Mouse (Mus musculus) limb, embryonic 14.5 days (tissue): ENCODE measurements around the gene Sertad2. TPM values are rescaled to one million over a fixed set of nuclear protein-coding genes. Genes with fewer than 3 reads are reported as not detected.

ENCODE experiments used
- ATAC-seq: fragments of 200-750 bp; cut with Nextera tagmentation; 2 replicates; pipeline ENCODE4 v1.8.0; 2017; ENCODE audit warnings: low read depth, moderate number of reproducible peaks, moderate TSS enrichment; ENCODE audit not compliant: low FRiP score
- DNase-seq: peaks from one replicate; pipeline ENCODE4 v3.0.0-alpha.2; 2015; ENCODE audit warnings: low spot score
- H3K27ac ChIP-seq: fragments of 300-500 bp; sonication (generic); replicated peaks from 2 replicates; pipeline ENCODE4 v1.5.1; 2014; ENCODE audit warnings: low read depth, mild to moderate bottlenecking, low read length, moderate library complexity, mixed read lengths
- H3K27me3 ChIP-seq: fragments of 300-500 bp; sonication (generic); 2 replicates; pipeline ENCODE4 v1.6.1; 2014; ENCODE audit warnings: low read length, mixed read lengths; ENCODE audit not compliant: control insufficient read depth, insufficient read depth
- H3K36me3 ChIP-seq: fragments of 300-500 bp; sonication (generic); 2 replicates; pipeline ENCODE4 v1.6.1; 2014; ENCODE audit warnings: mild to moderate bottlenecking, low read length, moderate library complexity, mixed read lengths; ENCODE audit not compliant: control insufficient read depth, insufficient read depth
- H3K4me1 ChIP-seq: fragments of 300-500 bp; sonication (generic); 2 replicates; pipeline ENCODE4 v1.6.1; 2014; ENCODE audit warnings: antibody characterized with exemption, low read length, mixed read lengths; ENCODE audit not compliant: control insufficient read depth, insufficient read depth
- H3K4me2 ChIP-seq: fragments of 300-500 bp; sonication (generic); replicated peaks from 2 replicates; pipeline ENCODE4 v1.6.1; 2014; ENCODE audit warnings: low read depth, mild to moderate bottlenecking, low read length, moderate library complexity; ENCODE audit not compliant: severe bottlenecking
- H3K4me3 ChIP-seq: fragments of 300-500 bp; sonication (generic); replicated peaks from 2 replicates; pipeline ENCODE4 v1.5.1; 2014; ENCODE audit warnings: low read length
- H3K9ac ChIP-seq: fragments of 300-500 bp; sonication (generic); 2 replicates; pipeline ENCODE4 v1.6.1; 2014; ENCODE audit warnings: mild to moderate bottlenecking, low read depth, low read length, moderate library complexity; ENCODE audit not compliant: severe bottlenecking
- H3K9me3 ChIP-seq: fragments of 300-500 bp; sonication (generic); 2 replicates; pipeline ENCODE4 v1.6.1; 2016; ENCODE audit warnings: low read length; ENCODE audit not compliant: control insufficient read depth
- POLR2A ChIP-seq: fragments of 200-500 bp; IDR thresholded peaks from 2 replicates; pipeline ENCODE4 v1.8.0; 2012; ENCODE audit warnings: inconsistent platforms, mild to moderate bottlenecking, moderate library complexity, borderline replicate concordance; ENCODE audit not compliant: insufficient read depth, insufficient read length; ENCODE audit errors: extremely low read depth
- WGBS: fragments of 180-500 bp; shearing (Covaris S2); extraction: QIAGEN DNeasy Blood & Tissue Kit; methylation state at CpG from one replicate; pipeline ENCODE4 v1.1.7; 2014; 5-methylcytosine and 5-hydroxymethylcytosine counted together
- polyA plus RNA-seq, 2 experiments: library from polyadenylated mRNA; depleted of rRNA in 1 of 2; stranded (reverse) in 1 of 2; unstranded in 1 of 2; fragments of >200 nt; fragmentation: Nextera tagmentation in 1 of 2; extraction: Ambion mirVana in 1 of 2; gene quantifications; 2 replicates each; pipeline versions ENCODE4 v1.2.1 to v1.2.3; 2012 to 2014

The Sertad2 gene
- polyA plus RNA-seq, 2 experiments: 21.1 to 40.1 TPM

GRCm38 (mm10) chr11:20556163-20556911 lies 13.3 kb downstream of the Sertad2 start:
- Histone ChIP-seq H3K27me3 (no peaks in the 10 kb centered on the region), H3K4me3 (no peak overlapping the region), H3K4me1 (peaks cover 33% of the 10 kb centered on the region), H3K27ac (no peak overlapping the region), H3K9ac (no peak overlapping the region), H3K36me3 (no peaks in the 10 kb centered on the region), H3K9me3 (no peaks in the 10 kb centered on the region), H3K4me2 (no peak overlapping the region)
- no peak for TF ChIP-seq POLR2A
- DNase-seq (no peak), ATAC-seq (no peak)
- 77% methylated on average over 7 of the region's 7 CpGs for WGBS

- H3K9me3 ChIP-seq: peaks cover 5% of the 10 kb centered on the region; the same call in 1 of the 2 replicates
- TF ChIP-seq POLR2A: no peak
- no peak overlapping the region for H3K9ac ChIP-seq
- peak overlapping the region; percentile 3; the same call in 1 of the 2 replicates for H3K27ac ChIP-seq
- DNase-seq (peak; percentile 17), ATAC-seq (no peak; the same call in 1 of the 2 replicates)
- WGBS: 33% methylated on average over 11 of the region's 11 CpGs
- H3K4me1 ChIP-seq: peaks cover 32% of the 10 kb centered on the region
- H3K4me3 ChIP-seq: no peak overlapping the region
- H3K27me3 ChIP-seq: no peaks in the 10 kb centered on the region
- H3K36me3 ChIP-seq: no peaks in the 10 kb centered on the region
- no peak overlapping the region for H3K4me2 ChIP-seq
These were observed 16.3 kb downstream of the Sertad2 start for GRCm38 (mm10) chr11:20559236-20559950.

DNA sequence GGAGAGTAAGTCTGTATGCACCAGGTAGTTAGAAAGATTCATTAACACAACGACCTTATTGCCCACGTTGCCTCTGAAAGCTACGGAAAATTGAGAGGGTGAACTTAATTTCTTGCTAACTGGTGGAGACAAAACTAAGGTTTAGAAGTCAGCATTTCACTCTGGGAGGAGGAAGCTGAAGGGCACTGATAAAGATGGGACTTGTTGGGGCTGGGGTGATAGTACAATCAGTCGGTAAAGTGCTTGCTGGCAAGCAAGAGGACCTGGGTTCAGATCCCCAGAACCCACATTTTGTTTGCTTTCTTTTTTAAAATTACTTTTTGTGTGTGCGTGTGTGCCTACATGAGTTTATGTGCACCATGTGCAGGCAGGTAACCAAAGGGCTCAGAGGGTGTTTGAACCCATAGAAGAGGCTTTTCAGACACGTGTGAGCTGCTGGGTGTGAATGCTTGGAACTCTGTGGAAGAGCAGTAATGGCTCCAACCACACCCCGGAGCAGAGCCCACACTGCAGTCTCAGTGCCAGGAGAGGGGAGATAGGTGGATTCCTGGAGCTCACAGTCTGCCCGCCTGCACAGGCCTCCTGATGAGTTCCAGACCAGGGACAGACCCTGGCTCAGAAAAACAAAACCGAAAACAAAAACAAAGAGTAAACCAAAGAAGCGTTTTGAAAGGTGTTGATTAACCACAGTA lies 17.0 kb downstream of the Sertad2 start:
- Histone ChIP-seq H3K36me3 (no peaks in the 10 kb centered on the region), H3K27ac (no peak overlapping the region), H3K27me3 (no peaks in the 10 kb centered on the region), H3K4me1 (peaks cover 32% of the 10 kb centered on the region), H3K4me3 (no peak overlapping the region), H3K4me2 (no peak overlapping the region), H3K9ac (no peak overlapping the region), H3K9me3 (peaks cover 5% of the 10 kb centered on the region; the same call in 1 of the 2 replicates)
- ATAC-seq (no peak), DNase-seq (no peak)
- WGBS: 42% methylated on average over 10 of the region's 10 CpGs
- no peak for TF ChIP-seq POLR2A

- Histone ChIP-seq H3K27me3 (no peaks in the 10 kb centered on the region), H3K9ac (0 out of 2 replicates have a peak overlapping the region, but pooled peaks have one; percentile 32), H3K4me2 (peak overlapping the region; percentile 42), H3K9me3 (peaks cover 5% of the 10 kb centered on the region; the same call in 1 of the 2 replicates), H3K4me3 (peak overlapping the region; percentile 18), H3K36me3 (no peaks in the 10 kb centered on the region), H3K27ac (no peak overlapping the region), H3K4me1 (peaks cover 32% of the 10 kb centered on the region)
- TF ChIP-seq POLR2A: no peak
- ATAC-seq (peak; percentile 92), DNase-seq (peak; percentile 66)
- WGBS: 11% methylated on average over 13 of the region's 13 CpGs
These were observed 18.4 kb downstream of the Sertad2 start for GRCm38 (mm10) chr11:20561323-20562002.
